Mouse (Mus musculus): ENCODE results near the gene Rgcc.
A peak's percentile ranks its signal among the peaks of the same experiment; 100 is the strongest.

Rgcc gene

DNA sequence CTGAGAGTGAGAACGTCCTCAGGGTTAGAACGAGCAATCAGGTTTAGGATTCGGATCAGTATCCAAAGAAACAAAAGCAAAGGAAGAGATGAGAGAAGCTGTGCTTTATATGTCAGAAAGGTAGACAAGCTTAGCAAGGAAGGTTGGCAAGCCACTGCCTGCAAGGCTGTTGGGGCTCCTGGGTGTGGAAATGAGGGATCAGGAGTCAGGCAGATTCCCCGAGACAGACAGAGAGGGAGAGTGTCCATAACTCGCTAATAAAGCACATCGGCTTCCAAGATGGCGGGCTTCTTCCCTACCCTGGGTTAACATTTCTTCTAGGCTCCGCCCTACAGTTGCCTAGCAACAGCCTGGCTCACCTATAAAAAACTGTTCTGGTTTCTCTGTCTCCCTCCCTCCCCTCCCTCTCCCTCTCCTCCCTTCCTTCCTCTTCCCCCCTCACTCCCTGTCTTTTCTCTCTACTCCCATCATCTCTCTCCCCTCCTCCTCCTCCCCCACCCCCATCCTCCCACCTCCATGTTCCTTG is 25.5 kb downstream of the Rgcc start:
- no peak for DNase-seq

DNA sequence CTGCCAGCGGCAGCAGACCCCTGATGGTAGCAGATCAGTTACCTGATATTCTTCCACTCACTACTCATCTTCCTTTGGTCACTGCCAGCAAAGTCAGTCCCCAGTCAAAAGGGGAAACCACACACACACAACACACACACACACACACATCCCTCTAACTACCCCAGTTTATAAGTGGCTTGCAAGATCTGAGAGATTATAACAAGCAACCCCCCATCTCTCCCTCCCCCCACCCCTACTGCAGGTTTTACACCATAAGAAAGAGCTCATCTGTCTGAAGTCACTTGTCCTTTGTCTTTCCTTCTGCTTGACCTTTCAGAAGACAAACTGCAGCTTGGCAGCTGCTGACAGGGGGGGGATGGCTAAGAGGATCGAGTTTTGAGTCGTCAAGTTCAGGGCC is 26.0 kb downstream of the Rgcc start:
- DNase-seq: no peak

DNA sequence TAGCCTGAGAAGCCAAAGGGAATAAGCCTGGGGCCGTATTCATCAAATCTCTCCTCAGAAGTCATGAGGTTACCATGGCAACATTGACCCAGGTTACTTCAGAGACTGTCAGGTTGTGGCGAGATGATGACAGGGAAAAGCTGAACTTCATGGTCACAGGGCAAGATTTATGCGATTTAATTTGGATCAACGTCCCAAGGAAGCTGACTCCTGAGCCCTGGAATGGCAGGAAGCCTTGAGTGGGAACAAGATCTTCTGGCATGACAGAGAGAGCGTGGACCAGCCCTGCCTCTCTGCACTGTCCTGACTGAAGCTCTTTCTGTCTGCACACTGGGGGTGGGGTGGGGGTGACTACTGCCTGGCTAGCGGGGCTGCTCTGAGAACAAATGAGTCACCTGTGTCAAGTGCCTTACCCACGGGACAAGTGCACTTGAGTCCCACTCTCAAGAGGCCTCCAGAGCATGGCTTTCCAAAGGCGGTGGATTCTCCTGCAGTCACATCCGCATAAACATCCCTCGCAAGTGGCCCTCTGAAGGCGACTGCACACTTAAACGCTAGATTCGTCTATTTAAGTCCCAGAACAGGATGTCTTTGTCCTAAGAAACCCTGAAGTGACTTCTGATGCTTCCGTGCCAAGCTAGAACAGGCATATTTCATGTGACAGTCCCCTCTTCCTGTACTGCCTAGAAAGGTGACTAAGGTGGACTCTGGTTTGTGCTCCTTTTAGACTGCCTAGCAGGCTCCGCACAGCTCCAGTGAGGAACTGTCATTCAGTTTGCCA is 27.6 kb downstream of the Rgcc start:
- DNase-seq: peak; percentile 55

DNA sequence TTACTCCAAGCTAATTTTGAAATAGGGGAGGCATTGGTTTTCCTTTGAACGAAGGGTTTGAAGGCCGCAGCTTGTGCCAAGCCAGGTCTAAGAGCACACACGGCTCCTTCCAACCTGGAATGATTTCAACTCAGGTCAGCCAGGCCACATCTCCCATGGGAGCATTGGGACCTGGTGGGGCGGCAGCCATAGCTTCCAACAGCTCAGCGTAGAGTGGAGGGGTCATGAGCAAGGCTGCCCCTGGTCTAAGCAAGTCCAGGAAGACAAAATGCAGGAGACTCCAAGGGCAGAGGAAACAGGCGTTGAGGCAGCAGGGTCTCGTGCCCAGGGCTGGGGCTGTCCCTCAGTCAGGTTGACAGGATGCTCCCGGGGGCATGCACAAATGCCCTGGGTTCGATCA is 28.5 kb downstream of the Rgcc start:
- DNase-seq: no peak

DNA sequence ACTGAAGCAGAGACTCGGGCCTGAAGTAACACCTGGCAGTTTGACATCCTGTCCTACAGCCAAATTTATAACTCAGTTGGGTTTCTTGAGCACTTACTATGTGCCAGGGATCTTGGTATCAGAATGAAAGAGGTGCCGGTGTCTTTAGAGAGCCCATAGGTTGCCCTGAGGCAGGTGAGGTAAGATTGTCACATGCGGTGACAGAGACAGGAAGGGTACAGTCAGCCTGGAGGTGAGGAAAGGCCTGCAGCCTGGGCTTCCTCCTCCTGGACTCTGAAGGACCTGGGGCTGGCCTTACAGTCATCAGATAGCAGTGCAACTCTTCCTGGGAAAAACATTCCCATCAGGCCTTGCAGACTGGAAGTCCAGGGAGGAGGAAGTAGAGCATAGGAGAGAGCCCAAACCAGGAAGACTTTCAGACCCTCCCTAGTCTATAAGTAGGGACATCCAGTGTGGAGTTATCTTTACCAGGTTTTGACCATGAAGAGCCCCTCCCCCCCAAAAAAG is 29.2 kb downstream of the Rgcc start:
- DNase-seq: no peak

DNA sequence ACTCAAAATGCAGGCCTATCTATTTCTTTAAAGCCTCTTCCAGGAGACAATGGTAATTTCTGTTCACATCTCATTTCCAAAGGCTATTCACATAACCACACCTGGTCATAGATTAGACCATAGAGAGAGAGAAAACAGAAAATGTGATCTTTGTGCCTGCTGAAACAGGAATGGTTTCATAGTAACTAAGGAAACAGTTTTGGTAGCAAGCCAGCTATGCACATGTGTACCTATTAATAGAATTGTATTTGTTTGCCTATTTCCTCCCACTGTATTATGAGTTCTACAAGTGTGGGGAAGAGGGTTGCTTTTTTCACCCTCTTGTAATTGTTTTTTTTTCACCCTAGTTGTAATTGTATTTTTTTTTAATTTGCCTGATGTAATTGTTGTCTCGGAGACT is 31.9 kb downstream of the Rgcc start:
- DNase-seq: no peak

DNA sequence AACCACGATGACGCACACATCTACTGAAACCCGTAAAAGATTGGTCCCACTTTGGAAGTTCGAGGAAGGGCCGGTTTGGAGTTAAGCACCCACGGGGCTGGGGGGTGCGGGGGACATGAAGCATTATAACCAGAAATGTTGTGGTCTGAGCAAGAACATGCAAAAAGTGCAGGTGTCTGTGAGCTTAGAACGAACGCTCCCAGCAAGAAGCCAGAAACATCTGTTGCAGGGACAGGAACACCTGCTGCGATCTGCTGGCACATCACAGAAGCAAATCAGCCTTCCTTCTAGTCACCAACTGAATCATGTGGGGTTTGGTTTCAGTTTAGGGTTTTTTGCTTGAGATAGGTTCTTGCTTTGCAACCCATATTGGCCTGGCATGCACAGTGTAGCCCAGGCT is 33.6 kb downstream of the Rgcc start:
- DNase-seq: no peak

DNA sequence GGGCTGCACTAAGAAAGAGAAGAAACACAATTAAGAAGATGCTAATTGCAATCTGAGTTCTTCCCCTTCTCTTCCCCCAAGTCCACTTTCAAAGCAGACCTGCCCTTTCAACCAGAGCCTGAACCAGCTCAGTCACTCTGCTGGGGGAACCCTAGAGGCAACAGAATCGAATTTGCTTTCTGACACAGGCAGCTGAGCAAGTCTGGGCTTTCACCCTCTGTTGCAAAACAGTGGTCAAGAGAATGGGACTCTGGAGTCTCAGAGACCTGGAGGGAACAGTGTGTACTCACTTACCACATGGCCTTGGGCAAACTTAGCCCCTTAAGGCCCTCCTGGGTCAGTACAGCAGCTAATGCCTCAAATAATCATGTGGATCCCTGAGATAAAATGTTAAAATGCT is 34.1 kb downstream of the Rgcc start:
- DNase-seq: no peak

DNA sequence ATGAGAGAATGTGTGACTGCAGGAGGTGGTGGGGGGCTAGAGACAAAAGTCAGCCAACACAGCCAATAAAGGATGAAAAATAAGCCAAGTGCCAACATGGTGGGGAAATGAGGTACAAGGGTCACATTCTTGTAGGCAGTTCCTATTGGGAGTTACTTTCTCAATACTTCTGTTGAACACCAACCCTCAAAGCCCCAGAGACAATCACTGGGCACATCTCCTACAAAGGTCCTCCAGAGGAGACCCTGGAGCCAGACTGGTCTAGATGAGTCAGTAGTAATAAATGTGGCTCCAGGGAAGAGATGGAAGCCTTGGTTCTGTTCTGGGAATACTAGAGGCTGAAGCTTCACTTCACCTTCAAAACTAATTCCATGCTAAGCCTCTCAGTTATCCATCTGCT is 35.0 kb downstream of the Rgcc start:
- DNase-seq: no peak

DNA sequence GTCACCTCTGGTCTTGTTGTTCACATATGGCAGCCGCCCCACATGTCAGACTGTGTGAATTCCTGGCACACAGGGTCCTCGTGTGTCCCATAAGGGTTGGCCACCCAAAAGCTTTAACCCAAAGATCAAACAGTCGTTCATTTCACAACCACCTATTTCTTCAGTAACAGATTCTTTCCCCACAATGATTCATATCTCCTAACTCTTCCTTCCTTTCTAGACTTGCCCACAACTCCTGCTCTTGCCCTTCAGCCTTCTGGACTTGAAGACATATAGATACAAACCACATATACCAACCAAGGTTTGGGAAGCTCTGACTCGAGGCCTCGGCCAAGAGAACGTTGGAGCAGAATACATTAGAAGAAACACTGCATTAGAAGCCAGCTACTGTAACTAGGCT is 35.7 kb downstream of the Rgcc start:
- DNase-seq: no peak

DNA sequence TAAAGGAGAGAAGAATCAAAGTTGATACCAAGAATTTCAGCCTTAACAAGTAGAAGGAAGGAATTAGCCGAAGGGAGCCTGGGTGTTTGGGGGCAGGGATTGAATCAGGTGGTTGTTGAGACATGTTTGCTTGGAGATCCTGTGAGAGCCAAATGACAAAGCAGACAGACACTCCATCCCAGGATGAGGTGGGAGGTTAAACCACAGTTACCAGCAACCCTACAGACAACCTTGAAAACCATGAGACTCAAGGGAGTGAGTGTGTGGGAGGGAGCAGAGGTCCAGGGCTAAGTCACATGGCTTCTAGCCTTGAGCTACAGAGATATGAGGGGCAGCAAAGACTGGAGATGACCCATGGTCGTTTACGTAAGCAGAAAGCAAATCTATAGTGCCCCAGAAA is 38.1 kb downstream of the Rgcc start:
- no peak for DNase-seq

DNA sequence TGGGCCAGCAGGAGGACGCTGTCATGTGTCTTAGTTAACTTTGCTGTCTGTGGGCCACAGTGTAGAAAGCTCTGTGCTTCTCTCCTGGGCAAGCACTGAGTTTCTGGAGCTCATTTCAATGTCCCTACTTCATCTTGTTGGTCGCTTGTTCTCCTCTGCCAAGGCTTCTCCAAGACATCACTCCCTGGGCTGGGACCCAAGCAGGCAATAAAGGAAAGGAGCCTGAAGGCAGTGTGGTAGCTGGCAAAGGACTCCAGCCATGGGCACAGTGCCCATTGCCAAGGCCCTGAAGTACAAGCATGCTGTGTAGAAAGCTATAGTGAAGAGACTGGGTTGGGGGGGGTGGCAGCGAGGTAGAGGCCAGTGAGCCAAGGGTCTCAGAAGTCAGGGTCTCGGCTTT is 38.8 kb downstream of the Rgcc start:
- no peak for DNase-seq

DNA sequence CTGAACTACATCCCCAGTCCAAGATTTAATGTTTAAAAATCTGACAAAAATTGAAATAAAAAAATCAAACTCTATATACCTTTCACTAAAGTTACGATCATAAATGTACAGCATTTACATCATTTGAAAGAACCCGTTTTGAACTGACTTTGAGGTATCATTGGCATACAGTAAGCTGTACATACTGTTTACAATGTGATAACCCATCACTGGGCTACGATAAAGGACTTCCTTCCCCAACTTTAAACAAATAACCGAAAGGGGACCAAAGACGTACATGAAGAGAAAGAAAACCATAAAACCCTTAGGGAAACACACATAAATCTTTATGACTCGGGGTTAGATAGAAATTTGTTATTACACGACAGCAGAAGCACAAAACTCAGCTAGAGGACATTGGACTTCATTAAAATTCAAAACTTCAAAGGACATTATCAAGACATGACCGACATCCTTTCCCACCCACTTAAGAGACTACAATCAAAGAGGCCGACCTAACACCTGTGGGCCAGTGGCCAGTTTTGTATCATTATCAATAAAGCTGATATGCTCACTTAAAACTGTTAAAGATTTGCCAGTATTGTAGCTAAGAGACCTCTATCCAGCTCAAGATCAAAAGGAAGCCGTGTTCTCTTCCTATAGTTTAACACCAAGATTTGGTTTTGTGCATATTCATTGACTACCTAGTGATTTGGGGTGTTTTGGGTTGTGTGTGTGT is 42.2 kb downstream of the Rgcc start:
- DNase-seq: no peak

DNA sequence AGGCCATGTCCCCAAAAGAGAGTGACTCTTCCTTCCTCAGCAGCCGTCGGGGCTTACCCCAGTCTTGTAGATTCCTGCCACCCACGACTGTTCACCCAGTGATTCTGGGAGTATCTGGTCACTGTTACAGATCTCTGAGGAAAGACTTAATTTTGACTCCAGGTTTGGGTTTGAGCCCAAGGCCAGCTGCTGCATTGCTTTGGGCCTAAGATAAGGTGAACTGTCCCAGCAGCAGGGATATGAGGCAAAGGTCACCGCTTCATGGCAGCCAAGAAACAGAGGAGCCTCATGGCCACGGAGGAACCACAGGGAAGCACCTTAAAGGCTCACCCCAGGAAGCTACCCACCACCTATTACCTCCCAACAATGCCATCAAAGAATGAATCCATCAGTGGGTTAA is 44.8 kb downstream of the Rgcc start:
- DNase-seq: no peak

DNA sequence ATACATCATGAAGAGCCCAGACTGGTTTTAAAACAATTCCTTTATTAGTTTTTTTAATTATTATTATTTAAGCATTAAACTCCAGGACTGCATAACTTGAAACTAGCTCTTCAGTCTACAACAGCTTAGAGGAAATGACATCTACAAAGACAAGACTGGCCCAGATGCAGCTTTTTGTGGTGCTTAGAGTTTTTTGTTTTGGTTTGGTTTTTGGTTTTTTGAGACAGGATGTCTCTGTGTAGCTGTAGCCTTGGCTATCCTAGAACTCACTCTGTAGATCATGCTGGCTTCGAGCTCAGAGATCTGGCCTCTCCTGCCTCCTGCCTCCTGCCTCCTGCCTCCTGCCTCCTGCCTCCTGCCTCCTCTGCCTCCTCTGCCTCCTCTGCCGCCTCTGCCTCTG is 45.7 kb downstream of the Rgcc start:
- no peak for DNase-seq

DNA sequence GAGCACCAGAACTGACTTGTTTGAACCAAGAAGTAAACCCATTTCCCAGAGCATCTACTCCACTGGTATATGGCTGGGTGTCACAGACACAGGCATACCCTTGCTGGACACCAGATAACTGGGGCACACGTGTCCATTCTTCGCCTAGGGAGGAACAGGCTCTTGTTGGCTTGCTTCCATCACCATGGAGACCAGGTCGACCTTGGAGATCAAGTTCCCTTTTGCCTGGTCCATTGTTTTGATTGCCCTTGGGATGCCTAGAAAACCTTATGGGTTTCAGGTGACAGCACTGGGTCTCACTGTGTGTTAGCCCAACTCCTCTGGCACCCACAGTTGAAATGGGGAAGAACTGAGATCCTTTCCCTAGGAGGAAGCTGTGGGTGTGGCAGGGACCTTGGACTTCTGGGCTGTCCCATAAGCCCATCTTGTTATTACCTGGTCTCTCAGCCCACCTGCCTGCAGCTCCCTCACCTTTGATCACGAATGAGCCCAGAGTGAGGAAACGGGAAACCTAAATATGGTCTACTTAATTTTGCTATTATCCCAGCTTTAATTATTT is 49.6 kb downstream of the Rgcc start:
- no peak for DNase-seq

DNA sequence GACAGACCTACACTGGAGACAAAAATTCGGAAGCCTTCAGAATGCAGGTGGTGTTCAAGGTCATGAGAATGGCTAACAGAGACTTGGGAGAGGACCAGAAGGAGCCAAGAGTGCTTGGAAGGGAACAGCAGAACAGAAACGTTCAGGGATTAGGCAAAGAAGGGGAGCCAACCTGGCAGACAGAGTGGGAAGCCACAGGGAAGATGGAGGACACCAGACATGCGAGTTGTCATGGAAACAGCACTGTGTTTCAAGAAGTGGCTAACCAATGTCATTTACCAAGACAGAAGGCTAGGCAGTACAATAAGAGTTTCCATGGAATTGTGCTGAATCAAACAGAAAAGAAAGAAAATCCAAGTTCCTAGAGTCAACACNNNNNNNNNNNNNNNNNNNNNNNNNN is 56.9 kb downstream of the Rgcc start:
- DNase-seq: no peak

DNA sequence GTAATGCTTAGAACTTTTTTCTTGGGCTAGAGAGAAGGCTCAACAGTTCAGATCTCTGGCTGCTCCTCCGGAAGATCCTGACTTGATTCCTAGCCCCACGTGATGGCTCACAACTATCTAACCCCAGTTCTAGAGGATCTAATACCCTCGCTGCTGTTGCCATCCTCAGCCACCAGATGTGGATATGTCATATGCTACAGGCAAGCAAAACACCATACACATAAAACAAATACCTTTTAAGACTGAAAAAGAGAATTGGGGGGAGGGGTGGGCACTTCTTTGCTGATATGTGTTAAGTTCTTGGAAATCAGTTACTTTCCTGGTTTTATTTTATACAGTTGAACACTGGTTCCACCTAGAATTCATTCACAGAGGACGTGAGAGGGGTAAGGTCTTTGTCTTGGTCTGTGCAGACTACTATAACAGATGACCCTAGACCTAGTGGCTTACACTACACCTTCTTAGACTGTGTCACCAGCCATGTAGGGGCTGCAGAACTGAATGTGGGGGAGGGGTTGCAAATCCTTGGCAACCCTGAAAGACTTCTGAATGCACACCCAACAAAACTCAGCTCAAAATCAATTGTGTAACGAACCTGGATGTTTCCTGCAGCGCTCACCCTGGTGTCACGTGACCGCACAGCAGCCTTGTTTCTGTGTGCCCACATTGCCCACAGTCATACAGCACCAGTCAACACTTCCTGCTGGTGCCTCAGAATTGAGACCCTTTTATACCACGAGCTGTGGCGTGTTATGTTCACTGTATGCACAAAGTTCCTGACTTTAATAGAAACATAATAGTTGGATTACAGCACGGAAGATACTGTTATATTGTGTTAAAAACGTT is 58.2 kb downstream of the Rgcc start:
- DNase-seq: no peak

DNA sequence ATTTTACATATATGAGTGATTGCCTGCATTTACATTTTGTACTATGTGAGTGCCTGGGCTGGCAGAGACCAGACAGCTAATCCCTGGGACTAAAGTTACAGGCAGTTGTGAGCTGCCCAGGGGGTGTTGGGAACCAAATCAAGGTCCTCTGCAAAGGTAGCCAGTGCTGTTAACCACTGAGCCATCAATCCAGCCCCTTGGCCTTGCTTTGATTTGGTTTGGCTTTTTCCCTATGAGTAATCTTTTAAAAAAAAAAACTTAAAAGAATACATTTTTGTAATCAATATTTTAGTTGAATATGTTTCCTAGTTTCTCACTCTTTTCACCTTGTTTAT is 59.1 kb downstream of the Rgcc start:
- no peak for DNase-seq

DNA sequence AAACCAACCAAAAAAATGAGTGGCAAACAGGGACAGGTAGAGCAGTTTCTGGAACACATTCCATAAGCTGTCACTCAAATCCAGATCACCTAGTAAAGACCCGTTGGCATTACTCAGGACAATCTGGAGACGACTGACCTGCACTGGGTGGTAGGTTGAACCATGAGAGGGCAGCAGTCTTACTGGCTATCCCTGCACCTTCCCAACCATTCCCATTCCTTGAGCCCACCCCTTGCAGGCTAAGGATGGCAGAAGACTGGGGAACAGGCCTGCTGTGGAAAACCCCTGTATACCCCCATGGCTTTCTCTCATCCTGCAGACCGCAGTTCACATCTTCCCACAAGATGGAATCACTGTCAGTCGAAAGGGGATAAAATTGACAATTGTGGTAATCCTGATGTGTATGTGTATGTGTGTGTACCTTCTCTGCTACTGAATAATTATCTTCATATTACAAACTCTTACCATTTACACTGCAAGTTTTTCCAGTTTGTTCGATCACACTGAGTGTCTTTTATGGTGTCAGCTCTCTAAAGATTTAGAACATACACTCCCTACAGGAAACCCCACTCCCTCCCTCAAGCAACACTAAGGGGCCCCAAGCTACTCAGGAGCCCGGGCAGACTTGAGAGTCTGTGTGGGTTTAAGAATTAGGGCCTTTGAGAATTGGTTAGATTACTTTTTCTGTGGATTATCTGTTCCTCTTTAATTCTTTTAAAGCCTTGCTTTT is 59.6 kb downstream of the Rgcc start:
- no peak for DNase-seq

DNA sequence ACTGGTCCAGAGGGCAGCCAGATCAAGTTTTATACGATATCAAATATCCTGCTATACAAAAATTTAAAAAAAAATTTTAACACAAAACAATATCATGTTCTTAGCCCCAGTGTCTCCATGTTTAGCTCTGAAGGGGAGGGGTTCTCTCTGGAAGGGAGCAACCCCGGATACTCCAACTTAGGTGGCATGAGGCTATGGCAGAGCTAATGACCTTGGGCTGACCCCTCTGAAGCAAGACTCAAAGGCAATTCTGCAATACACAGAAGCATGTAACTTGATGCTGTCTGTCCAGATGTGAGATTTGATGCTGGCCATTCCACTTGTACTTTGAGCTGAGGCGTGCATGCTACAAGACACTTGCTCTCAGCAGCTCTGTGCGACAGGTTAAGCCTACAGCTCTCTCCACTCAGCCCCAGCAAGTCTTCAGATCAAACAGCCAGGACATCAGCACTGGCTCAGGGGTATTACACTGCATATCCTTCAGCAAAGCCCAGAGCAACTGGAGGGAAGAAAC is 60.3 kb downstream of the Rgcc start:
- DNase-seq: no peak

DNA sequence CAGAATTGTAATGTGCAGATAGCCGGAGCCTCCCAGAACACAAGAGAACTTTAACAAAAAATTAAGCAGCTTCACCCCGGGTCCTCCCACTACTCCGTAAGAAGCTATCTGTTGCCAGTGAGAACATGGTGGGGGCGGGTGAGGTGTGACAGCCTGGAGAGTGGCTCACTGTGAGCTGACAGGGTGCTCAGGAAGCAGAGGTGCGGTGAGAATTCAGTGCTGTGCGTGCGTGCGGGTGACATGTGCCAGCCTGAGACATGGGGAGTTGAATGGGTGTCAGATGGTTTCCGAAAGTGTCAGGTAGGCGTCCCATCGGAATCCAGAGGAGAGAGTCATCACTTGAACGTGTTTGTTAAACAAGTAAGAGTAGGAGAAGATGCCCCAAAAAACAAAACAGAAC is 62.0 kb downstream of the Rgcc start:
- no peak for DNase-seq

Measured in kidney, postnatal 10 days (tissue).